Mouse (Mus musculus): ENCODE results near the gene Zfp606. TPM values are rescaled to one million over a fixed set of nuclear protein-coding genes. Genes with fewer than 3 reads are reported as not detected.

Gene Zfp606
- 30.9 and 32.5 TPM in 2 replicates for polyA plus RNA-seq (2016; fragmentation: Nextera tagmentation; extraction: Ambion mirVana)

DNA sequence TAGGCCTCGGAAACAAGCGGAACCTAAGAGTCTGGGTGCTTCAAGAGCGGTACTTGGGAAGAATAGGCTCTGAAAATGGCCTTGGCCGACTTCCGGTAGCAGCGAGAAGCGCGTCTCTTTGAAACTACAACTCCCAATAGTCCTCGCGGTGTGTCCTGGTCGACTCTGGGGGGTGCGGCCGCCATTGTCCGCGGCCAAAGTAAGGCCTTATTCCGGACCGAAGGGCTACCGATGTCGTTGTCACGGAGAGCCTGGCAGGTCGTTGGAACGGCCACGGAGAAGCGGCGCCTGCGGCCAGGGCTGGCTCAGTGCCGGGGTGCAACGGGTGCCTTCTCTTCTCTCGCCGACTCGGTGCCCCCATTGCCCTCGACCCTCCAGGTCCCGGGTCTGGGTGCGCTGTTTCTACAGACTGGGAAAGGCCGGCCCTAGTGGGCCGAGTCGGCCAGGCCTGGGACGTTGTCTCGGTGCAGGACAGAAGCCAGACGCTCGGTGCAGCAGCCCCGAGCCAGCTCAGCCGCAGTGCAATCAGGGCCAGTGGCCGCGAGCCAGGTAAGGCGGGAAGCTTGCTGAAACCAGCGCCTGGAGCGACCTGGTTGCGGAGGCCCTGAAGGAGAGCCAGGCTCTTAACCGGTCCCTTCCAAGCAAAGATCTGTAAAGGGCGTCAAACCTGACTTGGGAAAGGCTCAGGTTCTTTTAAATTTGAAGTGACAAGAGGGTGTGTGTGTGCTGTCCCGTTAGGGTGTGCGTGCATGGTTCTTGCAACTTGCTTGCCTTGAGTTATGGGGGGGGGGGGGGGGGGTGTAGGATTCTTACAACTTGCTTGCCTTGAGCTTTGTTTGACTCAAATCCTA is at the start of gene Zfp606:
Gene Zfp606, plus strand, starts transcription at position 136 of the 851 bp plus-strand sequence.
- DNase-seq (ENCODE audit: low spot score), result peak; percentile 89
- peak within 1 kb of the TSS; percentile 98 for H3K27ac ChIP-seq
- under 1% methylated on average over 53 of the region's 53 CpGs for WGBS

DNA sequence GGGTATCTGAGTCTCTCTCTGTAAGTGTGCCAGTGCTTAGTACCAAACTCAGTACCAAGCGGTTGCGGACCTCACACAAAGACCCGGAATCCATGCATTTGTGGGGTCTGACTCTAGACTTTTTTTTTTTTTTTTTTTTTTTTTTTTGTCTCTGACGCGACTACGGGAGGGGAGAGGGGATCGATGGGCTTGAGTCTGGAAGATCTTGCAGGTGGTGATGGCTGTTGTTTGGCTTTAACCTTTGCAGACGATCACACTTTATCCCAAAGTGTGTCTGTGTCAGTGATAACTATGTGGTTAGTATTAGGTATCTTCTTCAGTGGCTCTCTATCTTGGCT is 885 bp downstream of the Zfp606 start:
- Histone ChIP-seq H3K27me3 (ENCODE audit: insufficient read depth, poor library complexity, severe bottlenecking) (no peaks in the 10 kb centered on the region), H3K9me3 (peaks cover 46% of the 10 kb centered on the region), H3K36me3 (peaks cover 44% of the 10 kb centered on the region), H3K4me3 (peak overlapping the region; percentile 95), H3K27ac (peak overlapping the region; percentile 98), H3K4me1 (replicated peaks) (no peaks in the 10 kb centered on the region)
- no peak for DNase-seq (ENCODE audit: low spot score)
- 2% methylated on average over 8 of the region's 8 CpGs for WGBS

More for the DNA sequence above, at the start of gene Zfp606:
- peaks cover 42% of the 10 kb centered on the region for H3K9me3 ChIP-seq
- H3K36me3 ChIP-seq, result peaks cover 38% of the 10 kb centered on the region
- H3K27me3 ChIP-seq (ENCODE audit: insufficient read depth, poor library complexity, severe bottlenecking), result no peaks in the 10 kb centered on the region
- no peaks in the 10 kb centered on the region for H3K4me1 ChIP-seq (replicated peaks)
- H3K4me3 ChIP-seq, result peak within 1 kb of the TSS; percentile 95

DNA sequence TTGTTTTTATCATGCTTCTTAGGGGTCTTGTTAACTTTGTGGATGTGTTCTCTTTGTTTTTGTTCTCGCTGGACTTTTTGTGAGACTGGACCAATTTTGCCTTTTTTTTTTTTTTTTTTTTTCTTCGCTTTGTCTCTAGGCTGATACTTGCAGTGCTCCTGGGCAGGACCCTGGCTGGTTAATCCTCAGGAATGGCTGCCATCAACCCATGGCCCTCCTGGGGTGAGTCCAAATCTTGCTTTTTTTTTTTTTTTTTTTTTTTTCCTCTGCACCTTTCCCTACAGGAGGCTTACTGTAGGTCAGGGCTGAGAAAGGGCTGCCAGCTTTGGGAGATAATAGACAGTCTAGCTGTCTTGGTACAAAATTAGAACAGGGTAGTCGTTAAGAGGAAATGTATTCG is 1.4 kb downstream of the Zfp606 start:
- peak overlapping the region; percentile 95 for H3K4me3 ChIP-seq
- H3K9me3 ChIP-seq, result peaks cover 52% of the 10 kb centered on the region
- 73% methylated on average over 4 of the region's 4 CpGs for WGBS
- DNase-seq (ENCODE audit: low spot score), result no peak
- no peaks in the 10 kb centered on the region for H3K27me3 ChIP-seq (ENCODE audit: insufficient read depth, poor library complexity, severe bottlenecking)
- H3K27ac ChIP-seq, result peak overlapping the region; percentile 98
- H3K36me3 ChIP-seq, result peaks cover 49% of the 10 kb centered on the region
- H3K4me1 ChIP-seq (replicated peaks), result no peaks in the 10 kb centered on the region

GRCm38 (mm10) chr7:12483771-12484170 is 5.7 kb downstream of the Zfp606 start:
- no peak for DNase-seq (ENCODE audit: low spot score)
- 97% methylated on average over 6 of the region's 6 CpGs for WGBS
- no peak overlapping the region for H3K27ac ChIP-seq
- no peak overlapping the region for H3K4me3 ChIP-seq
- peaks cover 84% of the 10 kb centered on the region for H3K9me3 ChIP-seq
- no peaks in the 10 kb centered on the region for H3K27me3 ChIP-seq (ENCODE audit: insufficient read depth, poor library complexity, severe bottlenecking)
- H3K4me1 ChIP-seq (replicated peaks), result no peaks in the 10 kb centered on the region
- H3K36me3 ChIP-seq, result peaks cover 92% of the 10 kb centered on the region

DNA sequence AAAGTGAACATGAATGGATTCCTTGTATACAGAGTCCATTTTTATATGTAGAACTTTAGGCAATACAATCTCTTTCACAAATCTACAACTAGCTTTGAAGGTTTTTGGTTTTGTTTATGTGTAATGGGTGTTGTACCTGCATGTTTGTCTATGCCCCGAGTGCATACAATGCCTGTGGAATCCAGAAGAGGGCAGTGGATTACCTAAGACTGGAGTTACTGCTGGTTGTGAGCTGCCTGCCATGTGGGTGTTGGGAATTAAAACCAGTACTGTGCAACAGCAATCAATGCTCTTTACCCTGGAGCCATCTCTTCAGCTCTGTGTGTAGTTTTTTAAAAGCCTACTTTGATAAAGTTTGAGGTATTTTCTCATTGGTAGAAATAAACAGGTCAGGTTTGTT is 7.9 kb downstream of the Zfp606 start:
- Histone ChIP-seq H3K27me3 (ENCODE audit: insufficient read depth, poor library complexity, severe bottlenecking) (no peaks in the 10 kb centered on the region), H3K9me3 (peaks cover 96% of the 10 kb centered on the region), H3K27ac (no peak overlapping the region), H3K4me1 (replicated peaks) (no peaks in the 10 kb centered on the region), H3K36me3 (peaks cover 100% of the 10 kb centered on the region), H3K4me3 (no peak overlapping the region)
- DNase-seq (ENCODE audit: low spot score), result no peak
- WGBS, result 91% methylated on average over 1 of the region's 1 CpGs

GRCm38 (mm10) chr7:12486691-12487090 is 8.6 kb downstream of the Zfp606 start:
- DNase-seq (ENCODE audit: low spot score), result no peak
- no peaks in the 10 kb centered on the region for H3K27me3 ChIP-seq (ENCODE audit: insufficient read depth, poor library complexity, severe bottlenecking)
- no peak overlapping the region for H3K27ac ChIP-seq
- no peaks in the 10 kb centered on the region for H3K4me1 ChIP-seq (replicated peaks)
- H3K9me3 ChIP-seq, result peaks cover 96% of the 10 kb centered on the region
- no peak overlapping the region for H3K4me3 ChIP-seq
- H3K36me3 ChIP-seq, result peaks cover 100% of the 10 kb centered on the region

DNA sequence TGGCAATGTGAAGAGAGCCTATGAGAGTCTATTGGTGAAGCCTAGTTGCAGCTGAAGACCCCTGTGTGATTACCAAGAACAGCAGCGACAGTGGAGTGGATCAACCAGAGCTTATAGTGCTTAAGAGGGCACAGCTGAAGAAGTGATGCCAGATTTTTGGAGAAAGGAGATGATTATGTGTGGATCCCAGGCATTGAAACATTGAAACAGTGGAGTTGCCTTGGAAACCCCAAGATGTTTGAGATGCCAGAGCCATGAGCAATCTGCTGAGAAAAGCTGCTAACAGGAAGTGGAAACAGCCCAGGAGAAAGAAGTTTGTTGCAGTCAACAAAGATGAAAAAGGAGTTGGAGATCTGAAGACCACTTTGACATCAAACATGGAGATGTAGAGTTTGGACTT is 32.8 kb downstream of the Zfp606 start:
- no peak for DNase-seq (ENCODE audit: low spot score)
- H3K27me3 ChIP-seq (ENCODE audit: insufficient read depth, poor library complexity, severe bottlenecking), result no peaks in the 10 kb centered on the region
- no peak overlapping the region for H3K4me3 ChIP-seq
- H3K27ac ChIP-seq, result no peak overlapping the region
- H3K4me1 ChIP-seq (replicated peaks), result no peaks in the 10 kb centered on the region
- H3K9me3 ChIP-seq, result peaks cover 58% of the 10 kb centered on the region
- WGBS, result 72% methylated on average over 1 of the region's 1 CpGs
- H3K36me3 ChIP-seq, result no peaks in the 10 kb centered on the region

DNA sequence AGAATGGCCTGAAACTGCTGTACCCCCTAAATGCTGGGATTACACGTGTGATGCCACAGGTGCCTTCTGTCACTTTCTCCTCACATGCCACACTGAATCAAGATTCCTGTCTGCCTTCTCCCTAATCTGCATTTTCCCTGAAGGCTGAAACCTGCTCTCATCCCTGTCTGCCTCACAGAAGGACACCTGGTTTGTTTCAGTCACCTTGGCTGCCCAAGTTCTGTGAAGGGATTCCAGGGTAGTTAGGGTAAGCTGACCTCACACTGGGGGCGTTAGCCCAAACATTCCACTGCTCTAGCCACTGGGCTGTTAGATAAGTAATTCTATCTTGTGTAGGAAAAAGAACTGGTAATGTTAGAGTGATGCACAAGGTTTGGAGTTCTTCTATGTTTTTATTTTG is 34.1 kb downstream of the Zfp606 start, which contains the start of gene 2900092C05Rik:
Gene 2900092C05Rik, plus strand, starts transcription at position 301 of the 400 bp plus-strand sequence.
- no peak for DNase-seq (ENCODE audit: low spot score)
- no peaks in the 10 kb centered on the region for H3K36me3 ChIP-seq
- no peaks in the 10 kb centered on the region for H3K27me3 ChIP-seq (ENCODE audit: insufficient read depth, poor library complexity, severe bottlenecking)
- H3K4me1 ChIP-seq (replicated peaks), result no peaks in the 10 kb centered on the region
- H3K9me3 ChIP-seq, result peaks cover 51% of the 10 kb centered on the region
- WGBS, result 62% methylated on average over 2 of the region's 2 CpGs
- H3K27ac ChIP-seq, result no peak within 1 kb of the TSS
- no peak within 1 kb of the TSS for H3K4me3 ChIP-seq

Other genes with a start within 250 kb of the Zfp606 start
- gene Vmn1r81, start 210.0 kb upstream of the Zfp606 start, polyA plus RNA-seq (2016; fragmentation: Nextera tagmentation; extraction: Ambion mirVana), result not detected in 2 replicates
- gene Vmn1r82, start 177.9 kb upstream of the Zfp606 start, polyA plus RNA-seq (2016; fragmentation: Nextera tagmentation; extraction: Ambion mirVana), result not detected in 2 replicates
- not detected in 2 replicates for gene Vmn1r83, start 148.8 kb upstream of the Zfp606 start, polyA plus RNA-seq (2016; fragmentation: Nextera tagmentation; extraction: Ambion mirVana)
- not detected in 2 replicates for gene Vmn1r84, start 109.0 kb upstream of the Zfp606 start, polyA plus RNA-seq (2016; fragmentation: Nextera tagmentation; extraction: Ambion mirVana)
- 2.9 and 4.0 TPM in 2 replicates for gene Zfp551, start 55.5 kb upstream of the Zfp606 start, polyA plus RNA-seq (2016; fragmentation: Nextera tagmentation; extraction: Ambion mirVana)
- gene 2900092C05Rik, start 34.2 kb downstream of the Zfp606 start, polyA plus RNA-seq (2016; fragmentation: Nextera tagmentation; extraction: Ambion mirVana), result not detected in 2 replicates
- not detected in 2 replicates for gene Vmn2r53, start 130.5 kb downstream of the Zfp606 start, polyA plus RNA-seq (2016; fragmentation: Nextera tagmentation; extraction: Ambion mirVana)
- gene Vmn2r54, start 162.0 kb downstream of the Zfp606 start, polyA plus RNA-seq (2016; fragmentation: Nextera tagmentation; extraction: Ambion mirVana), result not detected in 2 replicates
- not detected in 2 replicates for gene Vmn2r55, start 206.7 kb downstream of the Zfp606 start, polyA plus RNA-seq (2016; fragmentation: Nextera tagmentation; extraction: Ambion mirVana)

Data from hindbrain, embryonic 10.5 days (tissue).